Mouse (Mus musculus) left cerebral cortex, postnatal 14 days (tissue): ENCODE results near the gene Gm45062. TPM values are rescaled to one million over a fixed set of nuclear protein-coding genes. Genes with fewer than 3 reads are reported as not detected.
"Not testable (repeated sequence)": the region's sequence is repeated elsewhere in the genome, so short reads cannot be mapped to it uniquely, and the experiment has no call there.

ENCODE experiments used
- DNase-seq, 2 experiments: peaks; one replicate each; pipeline ENCODE4 v3.0.0; 2021 to 2022; ENCODE audit warnings: low spot score in 2 of 2, mixed read lengths in 1 of 2
- intact Hi-C: fragments of 180-260 bp; cut with DNase I; formaldehyde crosslinking; loops from one replicate; pipeline ENCODE4 v1.15.1; 2025
- total RNA-seq, 2 experiments: library from RNA; stranded (reverse); gene quantifications; 2 replicates each; pipeline ENCODE4 v1.2.3; 2021

Gm45062 gene
- total RNA-seq, 2 experiments from 2014 or later: 2.7 to 7.7 TPM

DNA sequence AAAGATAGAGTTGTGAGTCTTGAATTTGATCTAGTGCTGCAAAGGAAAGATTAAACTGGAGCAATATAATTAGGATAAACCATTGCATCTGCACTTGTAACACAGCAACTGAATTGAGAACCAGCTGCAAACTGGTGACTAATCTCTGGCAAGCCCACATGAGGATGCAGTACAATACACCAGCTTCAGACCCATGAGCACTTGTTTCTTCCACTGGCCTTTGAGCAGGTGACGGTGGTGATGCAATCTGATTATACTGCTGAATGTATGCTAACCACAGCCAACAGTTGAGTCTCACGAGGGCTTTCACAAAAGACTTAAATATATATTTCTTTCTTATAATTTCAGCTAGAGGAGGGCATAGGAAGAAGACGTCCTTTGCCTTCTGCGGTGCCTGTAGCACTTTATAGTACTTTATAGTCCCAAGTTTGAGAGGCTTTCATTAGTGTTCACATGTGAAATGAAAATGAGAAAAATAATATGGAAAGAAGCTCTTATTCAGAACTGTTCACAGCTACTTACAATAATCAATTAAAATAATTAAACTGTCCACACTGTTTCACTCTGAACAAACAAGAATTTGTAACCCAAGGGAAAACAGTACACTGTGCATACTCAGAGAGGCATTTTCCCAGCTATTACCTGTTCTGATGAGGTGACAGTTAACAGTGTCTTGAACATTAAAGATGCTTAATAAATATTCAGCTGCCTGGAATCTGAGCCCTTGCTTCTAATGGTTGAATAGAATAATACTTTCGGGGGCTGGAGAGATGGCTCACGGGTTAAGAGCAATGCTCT is 40.0 kb downstream of the Gm45062 start:
- DNase-seq: no peak
- intact Hi-C loops: loop anchor here (10.0 kb wide), 1 partner anchor 126 kb away; no protein-coding TSS in a partner anchor

- intact Hi-C loops: no loop called here
- no peak for DNase-seq
Observed at GRCm38 (mm10) chr6:8307878-8308775, 48.9 kb downstream of the Gm45062 start.

DNA sequence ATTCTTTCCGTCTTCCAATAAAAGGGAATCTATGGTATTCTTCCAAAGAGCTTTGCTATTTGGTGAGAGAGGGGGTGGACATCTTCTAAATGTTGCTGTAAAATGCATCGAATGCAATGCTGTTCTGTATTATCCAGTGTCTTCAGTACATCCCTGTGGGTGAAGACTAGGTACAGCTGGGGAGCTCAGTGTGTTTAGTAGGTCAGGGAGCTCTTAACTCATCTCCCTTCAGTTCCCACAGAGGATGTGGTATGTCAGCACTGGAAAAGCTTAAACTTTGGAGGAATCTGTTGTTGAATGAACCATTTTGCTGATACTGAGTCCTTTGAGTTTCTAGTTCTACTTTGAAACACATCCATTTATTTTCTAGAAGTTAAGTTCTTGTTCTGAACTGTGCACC is 53.3 kb downstream of the Gm45062 start:
- intact Hi-C loops: no loop called here
- DNase-seq: no peak

DNA sequence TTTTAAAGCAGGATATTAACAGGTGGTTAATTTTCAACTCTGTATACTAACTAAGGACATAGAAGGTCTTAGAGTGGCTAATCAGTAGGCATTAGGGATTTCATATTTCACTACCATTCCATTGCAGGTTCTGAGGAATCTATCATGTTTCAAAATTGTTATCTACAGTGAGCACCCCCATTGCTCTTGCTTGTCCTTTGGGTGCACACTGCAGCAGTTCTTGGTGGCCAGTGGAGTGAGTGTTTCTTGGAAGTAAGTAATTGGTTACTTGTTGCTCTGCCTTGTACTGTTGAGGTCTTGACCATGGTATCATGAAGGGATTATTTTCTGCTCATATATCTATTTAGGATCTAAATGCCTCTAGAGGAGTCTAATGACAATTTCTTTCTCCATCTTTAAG is 57.0 kb downstream of the Gm45062 start:
- intact Hi-C loops: no loop called here
- no peak for DNase-seq

GRCm38 (mm10) chr6:8319591-8319990 is 60.3 kb downstream of the Gm45062 start:
- DNase-seq: no peak
- intact Hi-C loops: no loop called here

DNA sequence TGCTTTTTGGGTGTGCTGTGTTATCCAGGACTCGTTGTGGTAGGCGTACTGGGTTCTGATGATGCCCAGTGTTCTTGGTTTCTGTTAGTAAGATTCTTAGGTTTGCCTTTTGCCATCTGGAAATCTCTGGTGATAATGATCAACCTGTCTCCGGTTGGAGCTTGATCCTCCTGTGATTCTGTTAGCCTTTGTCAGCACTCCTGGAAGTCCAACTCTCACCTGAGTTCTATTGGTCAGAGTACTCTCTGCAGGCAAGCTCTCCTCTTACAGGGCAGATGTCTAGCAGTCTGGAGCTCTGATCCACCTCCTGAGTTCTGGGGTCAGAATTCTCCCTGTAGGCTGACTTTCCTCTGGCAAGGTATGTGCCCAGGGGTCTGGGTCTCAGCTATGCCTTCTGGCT is 72.2 kb downstream of the Gm45062 start:
- DNase-seq, intact Hi-C loops: not testable (repeated sequence)

- intact Hi-C loops: no loop called here
- no peak for DNase-seq
Observed at GRCm38 (mm10) chr6:8333380-8333779, 74.1 kb downstream of the Gm45062 start.

- intact Hi-C loops: no loop called here
Observed at GRCm38 (mm10) chr6:8336487-8337390, 77.5 kb downstream of the Gm45062 start.

GRCm38 (mm10) chr6:8339453-8339852 is 80.2 kb downstream of the Gm45062 start:
- intact Hi-C loops: no loop called here
- DNase-seq: no peak

More at GRCm38 (mm10) chr6:8336487-8337390, 77.5 kb downstream of the Gm45062 start:
- DNase-seq: no peak

- intact Hi-C loops: no loop called here
Observed at GRCm38 (mm10) chr6:8343271-8343670, 84.0 kb downstream of the Gm45062 start.

DNA sequence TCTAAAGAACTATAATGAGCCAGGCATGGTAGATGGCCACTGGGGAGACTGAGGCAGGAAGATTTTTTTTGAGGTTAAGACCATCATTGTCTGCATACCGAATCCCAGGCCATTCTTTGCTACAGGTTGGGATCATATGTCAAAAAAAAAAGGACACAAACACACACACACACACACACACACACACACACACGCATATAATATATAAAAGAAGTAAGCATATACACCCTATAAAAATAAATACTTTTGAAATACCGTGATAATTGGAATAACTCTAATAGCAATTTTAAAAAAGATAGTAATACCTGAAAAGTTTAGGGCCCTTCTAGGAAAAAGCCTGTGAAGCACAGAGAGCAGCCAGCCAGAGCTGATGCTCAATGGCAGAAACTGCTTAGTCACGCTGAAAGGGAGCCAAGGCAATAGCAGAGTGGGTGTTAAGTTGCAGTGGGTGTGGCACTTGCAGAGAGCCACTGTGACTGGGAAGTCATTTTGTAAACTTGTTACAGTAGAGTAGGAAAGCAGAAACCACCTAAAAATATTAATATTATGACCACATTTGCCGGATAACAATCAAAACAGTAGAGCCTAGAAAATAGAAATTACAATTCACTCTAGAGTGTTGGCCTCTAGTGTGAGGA is 86.1 kb downstream of the Gm45062 start:
- DNase-seq: peak; percentile 49 to 56
- intact Hi-C loops: no loop called here

More at GRCm38 (mm10) chr6:8343271-8343670, 84.0 kb downstream of the Gm45062 start:
- DNase-seq: no peak

DNA sequence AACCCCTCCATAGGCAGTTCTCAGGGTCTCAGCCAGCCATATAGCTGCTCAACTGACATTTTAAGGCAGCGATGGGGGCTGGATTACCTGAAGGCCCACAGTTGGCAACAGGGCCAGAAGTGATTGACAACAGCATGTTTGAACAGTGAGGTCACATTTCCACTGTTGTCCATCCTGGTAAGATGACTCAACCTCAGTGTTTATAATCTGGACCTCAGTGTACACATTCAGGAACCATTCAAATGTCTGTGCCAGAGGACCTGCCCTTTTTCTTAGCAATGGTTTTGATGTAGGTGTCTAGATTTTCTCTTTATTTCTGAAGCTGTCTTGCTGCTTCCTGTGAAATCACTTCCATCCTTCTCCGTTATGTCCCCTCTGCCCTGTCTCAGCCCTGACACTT is 87.9 kb downstream of the Gm45062 start:
- DNase-seq: no peak
- intact Hi-C loops: no loop called here

- intact Hi-C loops: no loop called here
- no peak for DNase-seq
Observed at GRCm38 (mm10) chr6:8348344-8348743, 89.1 kb downstream of the Gm45062 start.

- intact Hi-C loops: no loop called here
- no peak for DNase-seq
Observed at GRCm38 (mm10) chr6:8349060-8349670, 89.9 kb downstream of the Gm45062 start.

GRCm38 (mm10) chr6:8351507-8351906 is 92.3 kb downstream of the Gm45062 start:
- intact Hi-C loops: no loop called here
- no peak for DNase-seq

- intact Hi-C loops: no loop called here
- no peak for DNase-seq
Observed at GRCm38 (mm10) chr6:8352533-8353168, 93.4 kb downstream of the Gm45062 start.

- intact Hi-C loops: no loop called here
- no peak for DNase-seq
Observed at GRCm38 (mm10) chr6:8353461-8353860, 94.2 kb downstream of the Gm45062 start.

DNA sequence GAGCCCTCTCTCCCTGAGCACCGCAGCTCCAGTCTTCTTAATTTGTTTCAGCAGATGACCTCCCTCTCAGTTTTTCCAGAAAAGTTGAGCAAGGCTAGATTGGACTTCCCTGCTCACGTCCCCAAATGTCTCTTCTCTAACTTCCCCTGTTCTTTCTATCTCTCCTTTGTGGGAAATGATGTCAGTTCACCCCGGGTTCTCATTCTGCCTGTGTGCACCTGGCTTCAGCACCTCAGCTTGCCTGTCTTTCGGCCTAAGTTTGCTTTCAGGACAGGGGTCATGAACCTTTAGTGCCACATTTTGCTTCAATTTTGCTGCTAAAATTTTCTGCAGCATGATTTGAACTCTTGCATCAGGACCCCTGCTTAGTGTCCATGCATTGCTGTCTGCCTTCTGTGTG is 95.6 kb downstream of the Gm45062 start:
- no peak for DNase-seq
- intact Hi-C loops: no loop called here
